Mouse (Mus musculus): ENCODE measurements around the gene Slc36a1. TPM values are rescaled to one million over a fixed set of nuclear protein-coding genes. Genes with fewer than 3 reads are reported as not detected.

Gene Slc36a1
- polyA plus RNA-seq, 1 experiment from 2014 or later: 1.6 TPM

DNA sequence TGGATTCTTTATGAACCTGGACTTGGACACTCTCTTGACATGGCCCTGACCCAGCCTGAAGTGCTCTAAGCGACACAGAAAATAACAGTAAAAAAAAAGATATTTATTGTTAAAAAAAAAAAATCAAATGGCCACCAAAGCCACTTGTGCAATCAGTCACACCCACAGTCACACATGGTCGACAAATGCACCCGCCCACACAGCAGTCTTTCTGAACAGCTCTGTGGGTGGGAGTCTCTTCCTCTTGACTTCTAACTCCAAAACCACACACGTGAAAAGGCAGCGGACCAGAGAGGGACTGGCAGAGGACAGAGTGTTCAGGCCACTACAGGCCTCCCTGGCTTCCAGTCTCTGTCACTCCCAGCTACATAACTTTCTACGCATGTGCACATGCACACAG lies 46.4 kb downstream of the Slc36a1 start:
- H3K27ac ChIP-seq: no peak overlapping the region
- no peak for DNase-seq (ENCODE audit: low spot score)
- 75% methylated on average over 6 of the region's 6 CpGs for WGBS

GRCm38 (mm10) chr11:55253391-55253790 lies 49.2 kb downstream of the Slc36a1 start:
- 88% methylated on average over 9 of the region's 9 CpGs for WGBS
- no peaks in the 10 kb centered on the region for H3K9me3 ChIP-seq
- H3K4me1 ChIP-seq (replicated peaks): no peaks in the 10 kb centered on the region
- no peak for DNase-seq (ENCODE audit: low spot score)
- no peak overlapping the region for H3K27ac ChIP-seq
- no peaks in the 10 kb centered on the region for H3K36me3 ChIP-seq
- H3K27me3 ChIP-seq (ENCODE audit: insufficient read depth, poor library complexity, severe bottlenecking): no peaks in the 10 kb centered on the region
- no peak overlapping the region for H3K4me3 ChIP-seq

More for the DNA sequence above, 46.4 kb downstream of the Slc36a1 start:
- H3K4me1 ChIP-seq (replicated peaks): no peaks in the 10 kb centered on the region
- no peaks in the 10 kb centered on the region for H3K9me3 ChIP-seq
- no peaks in the 10 kb centered on the region for H3K27me3 ChIP-seq (ENCODE audit: insufficient read depth, poor library complexity, severe bottlenecking)
- no peaks in the 10 kb centered on the region for H3K36me3 ChIP-seq
- no peak overlapping the region for H3K4me3 ChIP-seq

DNA sequence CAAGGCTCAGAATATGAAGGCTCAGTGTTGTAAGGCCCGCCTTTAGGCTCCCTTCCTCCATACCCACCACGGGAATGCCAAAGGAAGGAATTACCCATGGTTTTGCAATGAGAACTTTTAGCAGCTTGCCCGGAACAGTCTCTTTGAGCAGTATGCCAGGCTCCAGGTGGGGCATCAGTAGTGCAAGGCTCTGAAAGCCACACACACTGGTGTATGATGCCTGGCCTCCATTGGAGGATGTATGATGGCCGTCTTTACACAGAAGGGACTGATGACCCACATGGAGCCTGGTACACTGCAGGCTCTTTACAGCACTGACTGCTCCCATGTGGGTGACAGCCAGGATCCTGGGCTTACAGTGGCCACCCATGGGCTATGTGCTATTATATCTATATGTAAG lies 57.0 kb downstream of the Slc36a1 start:
- DNase-seq (ENCODE audit: low spot score): no peak
- Histone ChIP-seq H3K27me3 (ENCODE audit: insufficient read depth, poor library complexity, severe bottlenecking) (no peaks in the 10 kb centered on the region), H3K4me3 (no peak overlapping the region), H3K9me3 (no peaks in the 10 kb centered on the region), H3K27ac (no peak overlapping the region), H3K36me3 (no peaks in the 10 kb centered on the region), H3K4me1 (replicated peaks) (0 out of 2 replicates have a peak, but pooled peaks cover 5% of the 10 kb centered on the region)
- WGBS: 88% methylated on average over 4 of the region's 4 CpGs

GRCm38 (mm10) chr11:55262000-55262399 lies 57.9 kb downstream of the Slc36a1 start:
- 77% methylated on average over 5 of the region's 5 CpGs for WGBS
- Histone ChIP-seq H3K36me3 (no peaks in the 10 kb centered on the region), H3K27ac (no peak overlapping the region), H3K9me3 (no peaks in the 10 kb centered on the region), H3K4me1 (replicated peaks) (0 out of 2 replicates have a peak, but pooled peaks cover 5% of the 10 kb centered on the region), H3K4me3 (no peak overlapping the region), H3K27me3 (ENCODE audit: insufficient read depth, poor library complexity, severe bottlenecking) (no peaks in the 10 kb centered on the region)
- no peak for DNase-seq (ENCODE audit: low spot score)

DNA sequence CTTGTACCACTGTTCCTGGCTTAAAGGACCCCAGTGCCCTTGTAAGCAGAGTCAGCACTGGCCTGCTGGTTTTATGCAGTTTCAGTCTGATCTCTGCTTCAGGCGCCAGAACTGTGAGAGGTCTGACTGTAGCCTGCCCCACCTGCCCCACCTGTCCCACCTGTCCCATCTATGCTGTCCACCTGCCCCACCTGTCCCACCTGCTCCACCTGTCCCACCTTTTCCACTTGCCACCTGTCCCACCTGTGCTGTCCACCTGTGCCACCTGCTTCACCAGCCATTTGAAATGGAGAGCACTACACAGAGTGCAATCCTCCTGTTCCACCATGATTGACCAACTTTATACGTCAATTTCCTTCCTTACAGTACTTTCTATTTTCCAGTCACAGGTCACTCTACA lies 60.2 kb downstream of the Slc36a1 start:
- 85% methylated on average over 2 of the region's 2 CpGs for WGBS
- Histone ChIP-seq H3K9me3 (no peaks in the 10 kb centered on the region), H3K27ac (no peak overlapping the region), H3K4me3 (no peak overlapping the region), H3K36me3 (no peaks in the 10 kb centered on the region), H3K4me1 (replicated peaks) (0 out of 2 replicates have a peak, but pooled peaks cover 3% of the 10 kb centered on the region), H3K27me3 (ENCODE audit: insufficient read depth, poor library complexity, severe bottlenecking) (no peaks in the 10 kb centered on the region)
- no peak for DNase-seq (ENCODE audit: low spot score)

GRCm38 (mm10) chr11:55265647-55266046 lies 61.5 kb downstream of the Slc36a1 start:
- no peak for DNase-seq (ENCODE audit: low spot score)

GRCm38 (mm10) chr11:55268580-55268979 lies 64.4 kb downstream of the Slc36a1 start:
- no peak overlapping the region for H3K4me3 ChIP-seq
- no peaks in the 10 kb centered on the region for H3K27me3 ChIP-seq (ENCODE audit: insufficient read depth, poor library complexity, severe bottlenecking)
- H3K4me1 ChIP-seq (replicated peaks): no peaks in the 10 kb centered on the region
- WGBS: 93% methylated on average over 6 of the region's 6 CpGs
- H3K9me3 ChIP-seq: no peaks in the 10 kb centered on the region
- no peak for DNase-seq (ENCODE audit: low spot score)
- no peak overlapping the region for H3K27ac ChIP-seq
- H3K36me3 ChIP-seq: no peaks in the 10 kb centered on the region

More at GRCm38 (mm10) chr11:55265647-55266046, 61.5 kb downstream of the Slc36a1 start:
- Histone ChIP-seq H3K27ac (no peak overlapping the region), H3K36me3 (no peaks in the 10 kb centered on the region), H3K27me3 (ENCODE audit: insufficient read depth, poor library complexity, severe bottlenecking) (no peaks in the 10 kb centered on the region), H3K4me3 (no peak overlapping the region), H3K4me1 (replicated peaks) (no peaks in the 10 kb centered on the region), H3K9me3 (no peaks in the 10 kb centered on the region)
- WGBS: 54% methylated on average over 2 of the region's 2 CpGs

DNA sequence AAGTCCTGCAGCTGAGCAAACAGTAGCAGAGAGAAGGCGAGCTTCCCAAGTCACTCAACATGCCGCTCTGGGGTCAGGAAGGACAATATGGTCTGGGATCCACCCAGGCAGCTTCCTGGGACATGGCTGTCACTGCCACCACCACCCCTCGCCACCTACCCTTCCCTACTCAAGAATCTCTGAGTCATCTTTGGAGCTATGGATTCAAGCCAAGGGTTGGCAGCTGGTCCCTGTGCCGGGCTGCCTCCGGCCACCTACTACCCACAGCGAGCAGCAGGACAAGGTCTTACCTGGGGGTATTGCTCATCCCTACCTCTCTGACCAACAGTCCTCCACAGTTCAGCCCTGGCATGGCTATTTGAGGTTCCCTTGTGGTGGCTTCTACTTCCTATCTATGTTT lies 70.6 kb downstream of the Slc36a1 start:
- H3K36me3 ChIP-seq: no peaks in the 10 kb centered on the region
- no peaks in the 10 kb centered on the region for H3K27me3 ChIP-seq (ENCODE audit: insufficient read depth, poor library complexity, severe bottlenecking)
- WGBS: 80% methylated on average over 6 of the region's 6 CpGs
- H3K27ac ChIP-seq: no peak overlapping the region
- no peaks in the 10 kb centered on the region for H3K4me1 ChIP-seq (replicated peaks)
- no peaks in the 10 kb centered on the region for H3K9me3 ChIP-seq
- H3K4me3 ChIP-seq: no peak overlapping the region
- no peak for DNase-seq (ENCODE audit: low spot score)

Other genes with a start within 250 kb of the Slc36a1 start
- gene Tnip1, start 241.4 kb upstream of the Slc36a1 start, polyA plus RNA-seq (2016; fragmentation: Nextera tagmentation; extraction: Ambion mirVana): 14.2 and 14.7 TPM in 2 replicates
- gene Anxa6, start 170.9 kb upstream of the Slc36a1 start, polyA plus RNA-seq (2016; fragmentation: Nextera tagmentation; extraction: Ambion mirVana): 61.0 and 68.8 TPM in 2 replicates
- gene Ccdc69, start 126.2 kb upstream of the Slc36a1 start, polyA plus RNA-seq (2016; fragmentation: Nextera tagmentation; extraction: Ambion mirVana): 0.25 and 0.56 TPM in 2 replicates
- 10.7 and 13.0 TPM in 2 replicates for gene Gm2a, start 106.2 kb upstream of the Slc36a1 start, polyA plus RNA-seq (2016; fragmentation: Nextera tagmentation; extraction: Ambion mirVana)
- not detected in 2 replicates for gene Slc36a3, start 52.6 kb upstream of the Slc36a1 start, polyA plus RNA-seq (2016; fragmentation: Nextera tagmentation; extraction: Ambion mirVana)
- 0.97 and 1.0 TPM in 2 replicates for gene Slc36a2, start 19.3 kb upstream of the Slc36a1 start, polyA plus RNA-seq (2016; fragmentation: Nextera tagmentation; extraction: Ambion mirVana)
- gene Fat2, start 132.2 kb downstream of the Slc36a1 start, polyA plus RNA-seq (2016; fragmentation: Nextera tagmentation; extraction: Ambion mirVana): 0.01 and 0.07 TPM in 2 replicates
- 400 and 454 TPM in 2 replicates for gene Sparc, start 218.8 kb downstream of the Slc36a1 start, polyA plus RNA-seq (2016; fragmentation: Nextera tagmentation; extraction: Ambion mirVana)